Mouse (Mus musculus): ENCODE results near the gene Rngtt.
A peak's percentile ranks its signal among the peaks of the same experiment; 100 is the strongest.

Gene Rngtt

DNA sequence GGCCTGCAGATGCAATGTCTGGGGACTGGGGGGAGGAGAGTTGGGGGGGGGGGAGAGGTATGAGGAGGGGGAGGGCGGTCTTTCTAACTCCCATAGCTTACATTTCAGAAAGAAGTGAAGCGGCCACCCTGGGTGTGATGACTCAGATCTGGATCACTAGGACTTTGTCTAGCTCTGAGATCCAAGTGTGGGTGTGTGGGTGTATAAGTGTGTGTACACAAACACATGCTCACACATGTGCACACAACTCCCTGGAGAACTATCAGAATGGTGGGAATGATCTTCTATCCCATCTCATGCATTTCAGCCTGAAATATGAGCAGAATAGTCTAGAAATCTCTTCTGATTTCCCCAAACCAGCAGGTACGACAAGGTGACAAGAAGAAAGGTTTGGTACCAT lies 213.7 kb downstream of the Rngtt start:
- no peak for DNase-seq

DNA sequence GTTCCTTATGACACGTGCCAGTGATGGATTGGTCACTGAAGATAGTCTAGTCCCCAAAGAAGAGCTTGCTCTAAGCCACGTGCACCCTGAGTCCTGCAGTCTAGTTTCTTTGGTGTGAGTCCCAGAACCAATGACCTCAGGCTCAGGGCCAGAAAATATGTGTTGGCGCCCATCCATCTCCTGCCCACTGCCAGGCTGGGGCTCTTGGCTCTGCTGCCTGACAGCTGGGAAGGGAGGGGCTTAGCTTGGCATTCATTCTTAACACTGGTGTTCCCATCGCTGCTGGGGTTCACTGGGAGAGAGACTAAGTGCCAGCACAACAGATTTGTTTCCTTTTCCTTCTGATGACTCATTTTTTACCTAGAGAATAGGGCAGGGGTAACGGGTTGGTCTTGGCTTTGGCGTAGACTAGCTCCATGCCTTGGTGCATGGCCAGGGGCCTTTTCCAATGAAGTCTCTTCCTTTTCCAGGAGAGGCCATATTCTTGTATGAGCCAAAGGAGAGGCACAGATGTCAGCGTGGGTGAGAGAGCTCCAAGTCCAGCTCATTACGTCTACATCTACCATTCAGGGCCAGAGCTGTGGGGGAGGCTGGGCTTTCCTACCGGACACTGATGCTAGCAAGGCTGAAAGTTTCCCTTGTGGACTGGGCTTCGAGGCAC lies 214.5 kb downstream of the Rngtt start:
- DNase-seq: peak; percentile 36

- DNase-seq: no peak
Measured at GRCm38 (mm10) chr4:33525272-33525671, 215.2 kb downstream of the Rngtt start.

GRCm38 (mm10) chr4:33526092-33526491 lies 216.0 kb downstream of the Rngtt start:
- no peak for DNase-seq

DNA sequence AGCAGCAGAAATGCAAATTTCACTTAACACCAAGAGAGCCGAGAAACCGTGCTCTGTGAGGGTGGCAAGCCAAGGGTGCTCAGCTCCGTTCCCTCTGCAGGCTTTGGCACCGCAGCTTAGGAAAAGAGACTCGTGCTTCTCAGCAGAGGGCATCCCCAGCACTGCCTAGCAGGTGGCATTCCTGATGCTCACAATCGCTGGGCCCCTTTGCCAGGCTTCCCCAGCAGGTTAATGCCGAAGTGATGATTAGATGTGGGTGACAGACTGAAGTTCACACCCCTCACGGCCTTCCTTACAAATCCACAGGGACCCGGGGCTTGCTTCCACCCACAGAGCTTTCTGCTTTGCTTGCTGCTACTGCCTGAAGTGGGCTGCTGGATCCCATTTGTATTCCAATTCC lies 216.6 kb downstream of the Rngtt start:
- no peak for DNase-seq

- no peak for DNase-seq
Measured at GRCm38 (mm10) chr4:33532596-33532995, 222.5 kb downstream of the Rngtt start.

- DNase-seq: peak; percentile 18
Measured at GRCm38 (mm10) chr4:33544755-33545576, 234.9 kb downstream of the Rngtt start.

DNA sequence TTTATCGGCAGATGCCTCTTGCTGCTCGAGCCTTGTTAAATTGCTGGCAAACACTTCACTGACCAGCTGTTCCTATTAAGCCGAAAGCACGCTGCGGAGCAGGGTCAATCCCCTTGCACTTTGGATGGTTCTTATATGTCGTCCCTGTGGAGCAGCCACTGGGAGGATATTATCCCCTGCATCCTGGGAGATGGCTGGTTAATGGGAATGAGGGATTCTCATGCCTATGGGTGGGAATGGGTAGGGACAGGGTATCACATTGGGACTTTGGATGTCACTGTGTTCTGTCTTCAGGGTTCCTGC lies 235.4 kb downstream of the Rngtt start:
- DNase-seq: peak; percentile 70

GRCm38 (mm10) chr4:33546278-33546677 lies 236.2 kb downstream of the Rngtt start:
- DNase-seq: no peak

DNA sequence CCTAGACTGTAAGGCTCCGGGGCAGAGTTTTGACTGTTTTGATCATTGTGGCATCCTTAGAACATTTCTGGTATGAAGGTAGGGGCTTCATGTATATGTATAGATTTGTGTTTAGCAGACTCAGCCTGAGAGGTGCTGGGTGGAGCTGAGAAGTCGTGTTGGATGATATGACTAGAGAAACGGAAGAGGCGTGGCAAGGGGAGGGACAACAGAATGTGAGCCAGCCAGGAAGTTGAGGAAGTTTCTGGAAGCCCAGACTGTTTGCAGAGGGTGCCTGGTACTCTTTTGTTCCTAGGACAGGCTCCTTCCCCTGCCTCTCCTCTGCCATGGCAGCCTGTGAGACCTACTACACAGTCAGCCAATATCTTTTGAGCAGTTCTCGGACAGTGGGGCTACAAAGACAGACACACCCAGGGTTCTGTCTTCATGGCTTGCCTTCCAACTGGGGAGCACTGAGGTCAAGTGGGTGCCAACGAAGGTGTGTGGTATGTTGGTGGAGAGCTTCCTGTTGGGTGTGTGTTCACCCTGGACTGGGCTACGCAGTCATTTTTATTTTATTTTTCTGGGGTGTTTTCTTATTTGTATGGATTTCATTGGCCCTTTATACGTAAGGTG lies 237.3 kb downstream of the Rngtt start:
- DNase-seq: no peak

- DNase-seq: no peak
Measured at GRCm38 (mm10) chr4:33549606-33550005, 239.5 kb downstream of the Rngtt start.
